Mouse (Mus musculus) G1E-ER4 (cell line): ENCODE results near the gene Pgap1. TPM values are rescaled to one million over a fixed set of nuclear protein-coding genes. Genes with fewer than 3 reads are reported as not detected.

ENCODE experiments used
- GATA1 ChIP-seq: IDR thresholded peaks from one replicate; pipeline ENCODE4 v1.8.0; 2012; ENCODE audit warnings: low read length, inconsistent platforms
- polyA plus RNA-seq: library from polyadenylated mRNA; stranded (reverse); fragments of >175 nt; gene quantifications from 2 replicates; pipeline ENCODE4 v1.2.3, GENCODE M21; 2012

Gene Pgap1
- polyA plus RNA-seq, 1 experiment = not detected

GRCm38 (mm10) chr1:54555364-54556140 is 1.9 kb downstream of the Pgap1 start:
- TF ChIP-seq GATA1 = no peak

- TF ChIP-seq GATA1 = no peak
Observed at GRCm38 (mm10) chr1:54552621-54553020, 4.9 kb downstream of the Pgap1 start.

- no peak for TF ChIP-seq GATA1
Observed at GRCm38 (mm10) chr1:54545200-54545599, 12.3 kb downstream of the Pgap1 start.

GRCm38 (mm10) chr1:54542920-54543319 is 14.6 kb downstream of the Pgap1 start:
- TF ChIP-seq GATA1 = no peak

- TF ChIP-seq GATA1 = no peak
Observed at GRCm38 (mm10) chr1:54531170-54531569, 26.3 kb downstream of the Pgap1 start.

GRCm38 (mm10) chr1:54523717-54524116 is 33.8 kb downstream of the Pgap1 start:
- no peak for TF ChIP-seq GATA1

- no peak for TF ChIP-seq GATA1
Observed at GRCm38 (mm10) chr1:54520062-54520577, 37.4 kb downstream of the Pgap1 start.

GRCm38 (mm10) chr1:54513836-54514235 is 43.6 kb downstream of the Pgap1 start:
- no peak for TF ChIP-seq GATA1

GRCm38 (mm10) chr1:54498496-54498895 is 59.0 kb downstream of the Pgap1 start:
- no peak for TF ChIP-seq GATA1

- TF ChIP-seq GATA1 = no peak
Observed at GRCm38 (mm10) chr1:54496254-54496653, 61.2 kb downstream of the Pgap1 start.

- no peak for TF ChIP-seq GATA1
Observed at GRCm38 (mm10) chr1:54493496-54493895, 64.0 kb downstream of the Pgap1 start.

GRCm38 (mm10) chr1:54492435-54492841 is 65.0 kb downstream of the Pgap1 start:
- TF ChIP-seq GATA1 = no peak

GRCm38 (mm10) chr1:54484744-54485420 is 72.6 kb downstream of the Pgap1 start:
- no peak for TF ChIP-seq GATA1

GRCm38 (mm10) chr1:54480491-54480890 is 77.0 kb downstream of the Pgap1 start:
- TF ChIP-seq GATA1 = no peak

GRCm38 (mm10) chr1:54468662-54469061 is 88.8 kb downstream of the Pgap1 start:
- no peak for TF ChIP-seq GATA1

- no peak for TF ChIP-seq GATA1
Observed at GRCm38 (mm10) chr1:54467366-54467765, 90.1 kb downstream of the Pgap1 start.

GRCm38 (mm10) chr1:54452116-54452515 is 105.4 kb downstream of the Pgap1 start:
- no peak for TF ChIP-seq GATA1
